ENCODE assay signal across 13 mouse cellular contexts in the genomic region with DNA sequence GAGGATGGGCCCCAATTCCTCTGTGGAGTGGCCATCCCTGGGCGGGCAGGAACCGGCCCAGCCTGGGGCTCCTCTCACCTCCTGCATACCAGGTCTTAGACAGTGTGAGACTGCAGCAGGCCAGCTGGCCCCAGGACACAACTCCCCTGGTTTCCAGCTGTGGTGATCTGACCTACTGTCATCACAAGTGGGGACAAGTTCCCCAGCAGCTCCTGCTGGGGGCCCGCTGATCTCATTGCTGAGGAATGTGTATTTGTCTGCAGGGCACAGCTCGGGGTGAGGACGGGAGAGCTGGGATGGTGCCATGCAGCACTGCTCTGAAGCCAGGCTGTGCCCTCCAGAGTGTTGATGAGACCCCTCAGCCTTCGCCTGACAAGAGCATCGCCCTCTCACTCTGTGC.
DNase-seq lines count a peak whose midpoint lies in the region; ATAC-seq and TF ChIP-seq lines count a peak whose summit lies in the region.
"Had no signal": no experiment of that assay in that cellular context is flagged by ENCODE, and none has a peak within 500 bp of the region (broad histone marks: within the 10 kb centered on the region; RNA-seq: fewer than 3 reads in every experiment).

No protein-coding gene starts in this region.

- peak; percentile 92 for ATAC-seq in heart, embryonic 16.5 days (replicated peaks; ENCODE audit: extremely low read depth, insufficient read depth, low FRiP score)
- no peak for ATAC-seq in midbrain, embryonic 14.5 days (ENCODE audit: low FRiP score, low TSS enrichment)
- no peak for ATAC-seq in embryonic facial prominence, embryonic 11.5 days (replicated peaks; ENCODE audit: insufficient number of reproducible peaks, low FRiP score, low TSS enrichment, low read depth)
- ATAC-seq in stomach, postnatal 0 days (ENCODE audit: low FRiP score, low TSS enrichment) = peak; percentile 29; the same call in 1 of the 2 replicates

- H3K27ac ChIP-seq in heart, embryonic 16.5 days (ENCODE audit: low read length) = peak overlapping the region; percentile 74
- H3K27ac ChIP-seq in midbrain, embryonic 10.5 days (replicated peaks) = 0 out of 2 replicates have a peak overlapping the region, but pooled peaks have one; percentile 42
- no peak overlapping the region for H3K27ac ChIP-seq in midbrain, embryonic 14.5 days (replicated peaks; ENCODE audit: low read depth, low read length)
- no peak overlapping the region for H3K27ac ChIP-seq in embryonic facial prominence, embryonic 11.5 days (replicated peaks; ENCODE audit: low read depth, low read length)
- no peak overlapping the region for H3K27ac ChIP-seq in stomach, postnatal 0 days (replicated peaks)
- H3K27ac ChIP-seq: hindbrain, embryonic 14.5 days had no signal

- no peak overlapping the region for H3K4me3 ChIP-seq in heart, embryonic 16.5 days (ENCODE audit: low read length)
- H3K4me3 ChIP-seq in midbrain, embryonic 10.5 days = no peak overlapping the region
- no peak overlapping the region for H3K4me3 ChIP-seq in midbrain, embryonic 14.5 days (replicated peaks; ENCODE audit: low read depth, low read length)
- H3K4me3 ChIP-seq in embryonic facial prominence, embryonic 11.5 days (ENCODE audit: low read depth, low read length) = no peak overlapping the region
- no peak overlapping the region for H3K4me3 ChIP-seq in stomach, postnatal 0 days (ENCODE audit: low read depth, low read length)

- no peaks in the 10 kb centered on the region for H3K27me3 ChIP-seq in heart, embryonic 16.5 days (ENCODE audit: control insufficient read depth, insufficient read depth, low read length)
- no peaks in the 10 kb centered on the region for H3K27me3 ChIP-seq in midbrain, embryonic 10.5 days (ENCODE audit: low read depth, poor library complexity, severe bottlenecking)
- H3K27me3 ChIP-seq in midbrain, embryonic 14.5 days (ENCODE audit: control insufficient read depth, insufficient read depth, low read length) = no peaks in the 10 kb centered on the region
- no peaks in the 10 kb centered on the region for H3K27me3 ChIP-seq in embryonic facial prominence, embryonic 11.5 days (ENCODE audit: control insufficient read depth, insufficient read depth, low read length)
- no peaks in the 10 kb centered on the region for H3K27me3 ChIP-seq in stomach, postnatal 0 days (ENCODE audit: control insufficient read depth, insufficient read depth, low read length)
- H3K27me3 ChIP-seq: CH12.LX had no signal

- DNase-seq in heart, adult 9 months (ENCODE audit: low spot score in 2 of 2) = no peak
- no peak for DNase-seq in midbrain, embryonic 10.5 days (ENCODE audit: low spot score)
- DNase-seq in midbrain, embryonic 14.5 days = no peak
- DNase-seq in embryonic facial prominence, embryonic 11.5 days (ENCODE audit: low spot score) = peak; percentile 25
- DNase-seq in stomach, postnatal 0 days (ENCODE audit: low spot score) = no peak
- DNase-seq in cerebellum, postnatal 14 days = no peak
- DNase-seq: adrenal gland, postnatal 10 days; cerebellum, postnatal 36 days; kidney, postnatal 10 days had no signal

- H3K4me2 ChIP-seq in heart, embryonic 16.5 days (ENCODE audit: low read depth, low read length) = no peak overlapping the region; the same call in 1 of the 2 replicates
- H3K4me2 ChIP-seq in midbrain, embryonic 14.5 days (ENCODE audit: low read length) = no peak overlapping the region
- H3K4me2 ChIP-seq in embryonic facial prominence, embryonic 11.5 days (ENCODE audit: low read depth, low read length) = no peak overlapping the region
- no peak overlapping the region for H3K4me2 ChIP-seq in stomach, postnatal 0 days (replicated peaks; ENCODE audit: low read depth)
- H3K4me2 ChIP-seq: hindbrain, embryonic 14.5 days; midbrain, embryonic 11.5 days had no signal

- H3K9ac ChIP-seq in heart, embryonic 16.5 days (ENCODE audit: low read length) = no peak overlapping the region
- no peak overlapping the region for H3K9ac ChIP-seq in midbrain, embryonic 14.5 days (replicated peaks; ENCODE audit: low read length)
- no peak overlapping the region for H3K9ac ChIP-seq in embryonic facial prominence, embryonic 11.5 days (replicated peaks; ENCODE audit: low read length)
- no peak overlapping the region for H3K9ac ChIP-seq in stomach, postnatal 0 days (ENCODE audit: low read length)
- H3K9ac ChIP-seq: hindbrain, embryonic 14.5 days had no signal

- TF ChIP-seq CTCF in stomach, postnatal 0 days (IDR thresholded peaks at IDR 0.05; ENCODE audit: low read depth) = no peak

- TF ChIP-seq EP300 in stomach, postnatal 0 days (optimal IDR thresholded peaks at IDR 0.05) = no peak

- H3K4me1 ChIP-seq in heart, embryonic 16.5 days (ENCODE audit: control insufficient read depth, insufficient read depth, low read length) = peaks cover 22% of the 10 kb centered on the region
- H3K4me1 ChIP-seq in midbrain, embryonic 10.5 days = no peaks in the 10 kb centered on the region
- H3K4me1 ChIP-seq in midbrain, embryonic 14.5 days (ENCODE audit: control insufficient read depth, insufficient read depth, low read length) = no peaks in the 10 kb centered on the region
- peaks cover 3% of the 10 kb centered on the region; the same call in 1 of the 2 replicates for H3K4me1 ChIP-seq in embryonic facial prominence, embryonic 11.5 days (ENCODE audit: control insufficient read depth, insufficient read depth, low read length)
- no peaks in the 10 kb centered on the region for H3K4me1 ChIP-seq in stomach, postnatal 0 days (replicated peaks; ENCODE audit: control insufficient read depth, insufficient read depth)

- 23% methylated on average over 7 of the region's 7 CpGs for WGBS in heart, embryonic 16.5 days
- 62% methylated on average over 7 of the region's 7 CpGs for WGBS in midbrain, embryonic 10.5 days
- WGBS in midbrain, embryonic 14.5 days = 66% methylated on average over 7 of the region's 7 CpGs
- 47% methylated on average over 7 of the region's 7 CpGs for WGBS in embryonic facial prominence, embryonic 11.5 days
- WGBS in stomach, postnatal 0 days = 45% methylated on average over 7 of the region's 7 CpGs

- H3K9me3 ChIP-seq in heart, embryonic 16.5 days (replicated peaks; ENCODE audit: control insufficient read depth, low read length) = no peaks in the 10 kb centered on the region
- no peaks in the 10 kb centered on the region for H3K9me3 ChIP-seq in midbrain, embryonic 10.5 days (replicated peaks)
- no peaks in the 10 kb centered on the region for H3K9me3 ChIP-seq in midbrain, embryonic 14.5 days (ENCODE audit: control insufficient read depth, low read length)
- no peaks in the 10 kb centered on the region for H3K9me3 ChIP-seq in embryonic facial prominence, embryonic 11.5 days (replicated peaks; ENCODE audit: control insufficient read depth, low read length)
- no peaks in the 10 kb centered on the region for H3K9me3 ChIP-seq in stomach, postnatal 0 days (ENCODE audit: control insufficient read depth, low read length)

- H3K36me3 ChIP-seq in heart, embryonic 16.5 days (ENCODE audit: control insufficient read depth, insufficient read depth) = no peaks in the 10 kb centered on the region
- no peaks in the 10 kb centered on the region for H3K36me3 ChIP-seq in midbrain, embryonic 10.5 days
- no peaks in the 10 kb centered on the region for H3K36me3 ChIP-seq in midbrain, embryonic 14.5 days (ENCODE audit: control insufficient read depth, insufficient read depth, low read length)
- H3K36me3 ChIP-seq in embryonic facial prominence, embryonic 11.5 days (replicated peaks; ENCODE audit: control insufficient read depth, insufficient read depth, low read depth, low read length) = no peaks in the 10 kb centered on the region
- no peaks in the 10 kb centered on the region for H3K36me3 ChIP-seq in stomach, postnatal 0 days (ENCODE audit: control insufficient read depth, insufficient read depth, low read length)

Comparison
In these comparisons a context has a peak if more than half of its experiments do, and no peak if none do; other contexts are left out.
1. H3K27ac ChIP-seq: peak in heart, embryonic 16.5 days (single experiment) and midbrain, embryonic 10.5 days (single experiment); none in midbrain, embryonic 14.5 days (single experiment), embryonic facial prominence, embryonic 11.5 days (single experiment) and stomach, postnatal 0 days (single experiment).
2. ATAC-seq: peak in heart, embryonic 16.5 days (single experiment) and stomach, postnatal 0 days (single experiment); none in midbrain, embryonic 14.5 days (single experiment) and embryonic facial prominence, embryonic 11.5 days (single experiment).